Mouse (Mus musculus) heart, embryonic 13.5 days (tissue): Measurements from ENCODE around the gene Tmem150b. TPM values are rescaled to one million over a fixed set of nuclear protein-coding genes. Genes with fewer than 3 reads are reported as not detected.

Experiments
- ATAC-seq: fragments of 200-750 bp; cut with Nextera tagmentation; 2 replicates; pipeline ENCODE4 v1.8.0; 2017; ENCODE audit warnings: moderate TSS enrichment; ENCODE audit not compliant: insufficient number of reproducible peaks, low FRiP score, low TSS enrichment; ENCODE audit errors: extremely low read depth
- H3K27ac ChIP-seq: fragments of 300-500 bp; sonication (generic); replicated peaks from 2 replicates; pipeline ENCODE4 v1.5.1; 2015; ENCODE audit warnings: moderate library complexity, mild to moderate bottlenecking, inconsistent platforms
- H3K27me3 ChIP-seq: fragments of 300-500 bp; sonication (generic); replicated peaks from 2 replicates; pipeline ENCODE4 v1.6.1; 2015; ENCODE audit warnings: mild to moderate bottlenecking, inconsistent platforms
- H3K36me3 ChIP-seq: fragments of 300-500 bp; sonication (generic); 2 replicates; pipeline ENCODE4 v1.6.1; 2015; ENCODE audit warnings: mild to moderate bottlenecking, inconsistent platforms
- H3K4me1 ChIP-seq: fragments of 300-500 bp; sonication (generic); 2 replicates; pipeline ENCODE4 v1.6.1; 2015; ENCODE audit warnings: inconsistent platforms
- H3K4me2 ChIP-seq: fragments of 300-500 bp; sonication (generic); 2 replicates; pipeline ENCODE4 v1.6.1; 2015; ENCODE audit warnings: inconsistent platforms, mild to moderate bottlenecking, moderate library complexity
- H3K4me3 ChIP-seq: fragments of 300-500 bp; sonication (generic); 2 replicates; pipeline ENCODE4 v1.5.1; 2015; ENCODE audit warnings: moderate library complexity, mild to moderate bottlenecking, inconsistent platforms
- H3K9ac ChIP-seq: fragments of 300-500 bp; sonication (generic); 2 replicates; pipeline ENCODE4 v1.6.1; 2015; ENCODE audit warnings: inconsistent platforms, mild to moderate bottlenecking, moderate library complexity
- H3K9me3 ChIP-seq: fragments of 300-500 bp; sonication (generic); 2 replicates; pipeline ENCODE4 v1.6.1; 2016; ENCODE audit warnings: inconsistent platforms
- WGBS: fragments of 180-500 bp; shearing (Covaris S2); methylation state at CpG from one replicate; pipeline ENCODE4 v1.1.7; 2015; ENCODE audit warnings: mixed read lengths; 5-methylcytosine and 5-hydroxymethylcytosine counted together
- polyA plus RNA-seq: library from polyadenylated mRNA; unstranded; fragments of >200 nt; fragmentation: Nextera tagmentation; extraction: Ambion mirVana; gene quantifications from 2 replicates; pipeline ENCODE4 v1.2.1, GENCODE M21; 2015

The Tmem150b gene
- polyA plus RNA-seq, result 0.05 and 0.07 TPM in 2 replicates

DNA sequence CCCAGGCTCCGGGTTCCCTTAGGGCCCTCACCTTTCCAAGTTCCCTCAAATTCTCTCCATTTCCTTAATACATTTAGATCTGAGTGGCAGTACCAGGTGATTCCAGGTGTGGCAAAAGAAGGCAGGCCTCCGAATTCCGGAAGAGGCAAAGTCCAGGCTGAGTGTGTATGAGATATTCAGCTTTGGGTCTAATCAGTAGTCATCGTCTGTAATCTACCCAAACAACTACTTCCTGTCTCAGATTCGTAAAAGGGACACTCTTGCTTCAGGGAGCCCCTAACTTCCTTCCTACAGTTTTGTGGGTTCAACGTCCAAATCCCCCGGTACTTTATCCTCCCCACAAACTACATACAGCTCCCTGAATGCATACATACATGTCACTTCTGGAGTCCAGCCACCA, at the start of gene Tmem150b:
Gene Tmem150b (minus strand): TSS at position 81 of the 400 bp plus-strand sequence.
- Histone ChIP-seq H3K4me1 (no peaks in the 10 kb centered on the region), H3K4me3 (no peak within 1 kb of the TSS), H3K27ac (no peak within 1 kb of the TSS), H3K9ac (no peak within 1 kb of the TSS), H3K27me3 (peaks cover 8% of the 10 kb centered on the region; the same call in 1 of the 2 replicates), H3K36me3 (no peaks in the 10 kb centered on the region), H3K4me2 (no peak within 1 kb of the TSS), H3K9me3 (peaks cover 3% of the 10 kb centered on the region; the same call in 1 of the 2 replicates)
- ATAC-seq, result no peak
- WGBS, result 60% methylated on average over 7 of the region's 7 CpGs

DNA sequence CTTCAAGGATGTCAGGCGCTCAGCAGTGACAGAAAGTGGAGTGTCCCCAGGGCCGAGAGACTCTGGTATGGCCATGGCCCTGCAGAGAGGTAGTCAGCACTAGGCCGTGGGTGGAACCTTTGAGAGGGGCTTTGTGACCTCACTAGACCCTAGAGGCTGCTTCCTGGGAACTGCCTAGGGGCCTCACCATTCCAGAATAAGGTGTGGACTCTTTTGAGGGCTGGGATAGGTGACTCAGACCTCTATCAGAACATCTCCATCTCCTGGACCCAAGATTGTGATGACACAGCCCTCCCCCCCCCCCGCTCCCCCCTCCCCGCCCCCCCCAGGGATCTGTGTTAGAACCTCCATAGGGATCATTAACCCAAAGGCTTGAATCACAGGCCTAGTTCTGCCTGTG, 46.2 kb upstream of the Tmem150b start, which contains the start of gene Fam71e2:
Gene Fam71e2 (minus strand): TSS at position 101 of the 400 bp plus-strand sequence.
- no peak within 1 kb of the TSS for H3K9ac ChIP-seq
- no peak within 1 kb of the TSS for H3K4me3 ChIP-seq
- H3K36me3 ChIP-seq, result no peaks in the 10 kb centered on the region
- no peaks in the 10 kb centered on the region for H3K4me1 ChIP-seq
- H3K9me3 ChIP-seq, result no peaks in the 10 kb centered on the region
- H3K27ac ChIP-seq, result no peak within 1 kb of the TSS
- no peak for ATAC-seq
- 63% methylated on average over 4 of the region's 5 CpGs for WGBS
- no peak within 1 kb of the TSS for H3K4me2 ChIP-seq
- peaks cover 29% of the 10 kb centered on the region for H3K27me3 ChIP-seq

- 33% methylated on average over 4 of the region's 4 CpGs for WGBS
- no peak overlapping the region for H3K4me2 ChIP-seq
These were observed 40.1 kb upstream of the Tmem150b start for GRCm38 (mm10) chr7:4764946-4765710.

DNA sequence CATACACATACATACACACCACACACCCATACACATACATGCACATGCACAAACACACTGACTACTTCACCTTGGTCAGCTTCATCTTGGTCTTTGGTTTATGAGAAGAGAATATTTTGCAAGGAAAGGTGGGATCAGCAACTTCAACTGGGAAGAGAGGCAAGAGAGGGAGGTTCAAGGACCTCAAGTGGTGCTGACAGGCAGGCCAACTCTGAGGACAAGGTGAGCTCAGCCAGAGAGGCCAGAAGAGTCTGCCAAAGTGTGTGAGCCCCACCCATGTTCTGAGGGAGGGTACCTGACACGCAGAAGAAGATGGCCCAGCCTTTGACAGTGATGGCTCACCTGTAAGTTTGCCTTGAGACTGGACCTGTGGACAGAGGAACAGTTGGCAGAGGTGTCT, 34.6 kb upstream of the Tmem150b start:
- WGBS, result 29% methylated on average over 1 of the region's 1 CpGs
- ATAC-seq, result no peak

More at GRCm38 (mm10) chr7:4764946-4765710, 40.1 kb upstream of the Tmem150b start:
- Histone ChIP-seq H3K4me3 (no peak overlapping the region), H3K36me3 (no peaks in the 10 kb centered on the region), H3K9ac (no peak overlapping the region), H3K9me3 (no peaks in the 10 kb centered on the region), H3K4me1 (no peaks in the 10 kb centered on the region), H3K27ac (no peak overlapping the region), H3K27me3 (peaks cover 4% of the 10 kb centered on the region; the same call in 1 of the 2 replicates)
- ATAC-seq, result no peak

DNA sequence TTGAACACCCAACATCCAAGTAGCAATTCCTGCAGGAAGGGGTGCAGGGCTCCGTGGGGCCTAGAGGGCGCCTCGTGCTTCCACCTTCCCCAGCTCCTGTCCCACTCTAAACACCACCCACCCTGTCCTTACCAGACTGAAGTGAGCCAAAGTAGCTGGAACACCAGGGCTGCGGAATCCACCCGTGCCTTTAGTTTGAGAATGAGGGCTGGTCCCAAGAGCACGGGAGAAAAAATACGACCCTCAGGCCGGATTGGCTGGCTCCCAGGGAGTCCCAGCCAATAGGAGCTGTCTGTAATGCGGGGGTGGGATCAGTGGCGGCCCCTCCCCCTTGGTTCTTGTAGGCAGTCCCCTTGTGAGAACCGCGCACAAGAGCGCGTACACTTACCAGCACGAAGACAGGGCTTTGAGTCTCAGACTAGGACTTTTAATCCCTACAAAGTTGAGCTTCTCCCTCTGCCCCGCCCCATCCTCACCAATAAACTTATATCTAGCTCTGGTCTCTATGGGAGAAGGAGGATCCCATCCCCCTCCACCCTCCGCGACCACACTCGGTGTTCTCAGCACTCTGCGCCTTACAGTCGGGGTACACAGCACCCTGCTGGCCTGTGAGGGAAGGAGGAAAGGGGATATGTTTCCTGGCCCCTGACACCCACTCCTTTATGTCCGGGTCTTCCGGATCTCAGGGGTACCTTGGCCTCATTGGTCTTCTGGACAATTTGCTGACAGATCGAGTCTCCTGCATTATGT, 27.9 kb upstream of the Tmem150b start, which contains the start of gene Cox6b2:
Gene Cox6b2 (minus strand): TSS at position 274 of the 750 bp plus-strand sequence.
- Histone ChIP-seq H3K27me3 (0 out of 2 replicates have a peak, but pooled peaks cover 3% of the 10 kb centered on the region), H3K4me2 (peak within 1 kb of the TSS; percentile 74), H3K27ac (peak within 1 kb of the TSS; percentile 41), H3K9me3 (0 out of 2 replicates have a peak, but pooled peaks cover 4% of the 10 kb centered on the region), H3K36me3 (no peaks in the 10 kb centered on the region; the same call in 1 of the 2 replicates), H3K9ac (peak within 1 kb of the TSS; percentile 75), H3K4me1 (peaks cover 21% of the 10 kb centered on the region), H3K4me3 (peak within 1 kb of the TSS; percentile 53)
- ATAC-seq, result peak; percentile 89
- WGBS, result 3% methylated on average over 24 of the region's 24 CpGs

More for the DNA sequence above, 34.6 kb upstream of the Tmem150b start:
- H3K27me3 ChIP-seq, result 0 out of 2 replicates have a peak, but pooled peaks cover 3% of the 10 kb centered on the region
- no peaks in the 10 kb centered on the region for H3K4me1 ChIP-seq
- no peaks in the 10 kb centered on the region for H3K36me3 ChIP-seq
- no peak overlapping the region for H3K27ac ChIP-seq
- no peak overlapping the region for H3K4me2 ChIP-seq
- no peak overlapping the region for H3K4me3 ChIP-seq
- 0 out of 2 replicates have a peak, but pooled peaks cover 4% of the 10 kb centered on the region for H3K9me3 ChIP-seq
- H3K9ac ChIP-seq, result no peak overlapping the region

GRCm38 (mm10) chr7:4751971-4752820, 27.1 kb upstream of the Tmem150b start:
- ATAC-seq, result peak; percentile 83
- peak overlapping the region; percentile 41 for H3K27ac ChIP-seq
- WGBS, result 3% methylated on average over 30 of the region's 30 CpGs

DNA sequence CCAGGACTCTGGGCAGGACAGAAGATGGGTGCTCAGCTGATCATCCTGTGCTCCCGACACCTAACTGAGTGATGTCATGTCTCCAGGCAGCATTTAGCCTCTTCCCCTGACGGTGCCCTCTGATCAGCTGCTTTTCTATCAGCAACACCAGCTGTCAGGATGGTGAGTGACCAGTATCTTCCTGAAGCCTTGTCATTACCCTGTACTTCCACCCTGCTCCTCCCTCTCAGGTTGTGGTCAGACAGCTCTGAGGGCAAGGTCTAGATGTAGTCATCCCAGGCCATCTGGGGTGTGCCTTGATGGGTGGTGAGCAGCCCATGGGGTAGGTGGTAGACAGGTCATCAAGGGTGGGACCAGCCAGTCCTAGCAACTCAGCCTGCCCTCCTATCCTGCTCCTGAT, 24.1 kb upstream of the Tmem150b start:
- H3K4me3 ChIP-seq, result no peak overlapping the region
- H3K27ac ChIP-seq, result no peak overlapping the region
- H3K4me1 ChIP-seq, result peaks cover 28% of the 10 kb centered on the region
- H3K4me2 ChIP-seq, result no peak overlapping the region
- 62% methylated on average over 2 of the region's 2 CpGs for WGBS
- H3K36me3 ChIP-seq, result peaks cover 30% of the 10 kb centered on the region
- H3K9me3 ChIP-seq, result no peaks in the 10 kb centered on the region
- ATAC-seq, result no peak
- H3K27me3 ChIP-seq, result no peaks in the 10 kb centered on the region
- H3K9ac ChIP-seq, result no peak overlapping the region

More at GRCm38 (mm10) chr7:4751971-4752820, 27.1 kb upstream of the Tmem150b start:
- Histone ChIP-seq H3K9me3 (0 out of 2 replicates have a peak, but pooled peaks cover 4% of the 10 kb centered on the region), H3K4me1 (peaks cover 24% of the 10 kb centered on the region), H3K9ac (peak overlapping the region; percentile 75), H3K4me2 (peak overlapping the region; percentile 74), H3K27me3 (no peaks in the 10 kb centered on the region), H3K36me3 (peaks cover 2% of the 10 kb centered on the region; the same call in 1 of the 2 replicates), H3K4me3 (peak overlapping the region; percentile 53)

- Histone ChIP-seq H3K9ac (no peak overlapping the region), H3K27ac (no peak overlapping the region), H3K4me3 (no peak overlapping the region), H3K9me3 (no peaks in the 10 kb centered on the region), H3K36me3 (peaks cover 38% of the 10 kb centered on the region), H3K4me1 (peaks cover 29% of the 10 kb centered on the region), H3K27me3 (no peaks in the 10 kb centered on the region), H3K4me2 (no peak overlapping the region)
- WGBS, result 66% methylated on average over 4 of the region's 4 CpGs
- ATAC-seq, result no peak
These were observed 23.3 kb upstream of the Tmem150b start for GRCm38 (mm10) chr7:4748321-4748720.

- Histone ChIP-seq H3K9ac (no peak overlapping the region), H3K27ac (no peak overlapping the region), H3K36me3 (peaks cover 48% of the 10 kb centered on the region), H3K4me2 (no peak overlapping the region), H3K27me3 (no peaks in the 10 kb centered on the region), H3K4me3 (no peak overlapping the region), H3K9me3 (no peaks in the 10 kb centered on the region), H3K4me1 (peaks cover 29% of the 10 kb centered on the region)
- no peak for ATAC-seq
- 53% methylated on average over 9 of the region's 9 CpGs for WGBS
These were observed 22.3 kb upstream of the Tmem150b start for GRCm38 (mm10) chr7:4747156-4747899.

DNA sequence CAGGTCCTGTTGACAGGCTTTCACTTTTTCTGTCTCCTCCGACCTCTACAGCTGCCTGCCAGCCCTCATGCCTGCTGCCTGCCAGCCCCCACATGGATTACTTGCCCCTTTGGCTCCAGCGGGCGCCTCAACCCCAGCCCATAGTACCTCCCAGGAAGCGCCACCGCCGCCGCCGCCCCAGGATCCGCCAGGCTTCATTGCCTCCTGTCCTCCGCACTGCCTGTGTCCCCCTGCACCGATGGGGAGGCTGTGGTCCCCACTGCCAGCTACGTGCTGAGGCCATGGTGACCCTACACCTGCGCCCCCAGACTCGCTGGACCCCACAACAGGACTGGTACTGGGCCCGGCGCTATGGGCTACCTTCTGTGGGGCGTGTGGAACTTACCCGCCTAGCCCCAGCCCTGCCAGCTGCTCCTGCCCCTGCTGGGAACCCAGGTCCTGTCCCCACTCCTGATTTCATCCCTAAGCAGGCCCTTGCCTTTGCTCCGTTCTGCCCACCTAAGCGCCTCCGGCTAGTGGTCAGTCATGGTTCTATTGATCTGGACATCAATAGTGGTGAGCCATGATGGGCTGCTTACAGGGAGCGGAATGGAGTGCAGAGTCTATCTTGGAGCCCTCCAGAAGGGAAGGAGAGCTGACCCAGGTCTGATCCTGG, 21.4 kb upstream of the Tmem150b start:
- no peak overlapping the region for H3K27ac ChIP-seq

More for the DNA sequence above, 21.4 kb upstream of the Tmem150b start:
- 82% methylated on average over 22 of the region's 22 CpGs for WGBS
- Histone ChIP-seq H3K9me3 (no peaks in the 10 kb centered on the region), H3K4me2 (no peak overlapping the region), H3K4me1 (peaks cover 29% of the 10 kb centered on the region), H3K9ac (no peak overlapping the region), H3K27me3 (no peaks in the 10 kb centered on the region), H3K36me3 (peaks cover 53% of the 10 kb centered on the region), H3K4me3 (no peak overlapping the region)
- no peak for ATAC-seq
